Mouse (Mus musculus) stomach, embryonic 16.5 days (tissue): Measurements from ENCODE around the gene Ilf3. TPM values are rescaled to one million over a fixed set of nuclear protein-coding genes. Genes with fewer than 3 reads are reported as not detected.

Experiments
- polyA plus RNA-seq: library from polyadenylated mRNA; unstranded; fragments of >200 nt; fragmentation: Nextera tagmentation; extraction: Ambion mirVana; gene quantifications from 2 replicates; pipeline ENCODE4 v1.2.1, GENCODE M21; 2015

Ilf3 gene
- polyA plus RNA-seq, 1 experiment from 2014 or later = 144 TPM

Other genes with a start within 250 kb of the Ilf3 start
- 16.7 and 18.2 TPM in 2 replicates for gene Tyk2, start 236.6 kb upstream of the Ilf3 start, polyA plus RNA-seq
- gene Cdc37, start 217.9 kb upstream of the Ilf3 start, polyA plus RNA-seq = 250 TPM in 2 replicates
- 4.7 TPM in 2 replicates for gene Pde4a, start 202.2 kb upstream of the Ilf3 start, polyA plus RNA-seq
- 52.5 and 56.4 TPM in 2 replicates for gene Keap1, start 128.5 kb upstream of the Ilf3 start, polyA plus RNA-seq
- 1.8 and 2.0 TPM in 2 replicates for gene S1pr5, start 119.4 kb upstream of the Ilf3 start, polyA plus RNA-seq
- 53.3 and 55.7 TPM in 2 replicates for gene Atg4d, start 102.6 kb upstream of the Ilf3 start, polyA plus RNA-seq
- gene Kri1, start 79.9 kb upstream of the Ilf3 start, polyA plus RNA-seq = 15.2 and 18.2 TPM in 2 replicates
- 47.4 and 51.5 TPM in 2 replicates for gene Cdkn2d, start 76.5 kb upstream of the Ilf3 start, polyA plus RNA-seq
- gene Ap1m2, start 55.5 kb upstream of the Ilf3 start, polyA plus RNA-seq = 77.7 and 86.3 TPM in 2 replicates
- 116 and 130 TPM in 2 replicates for gene Slc44a2, start 47.2 kb upstream of the Ilf3 start, polyA plus RNA-seq
- gene Qtrt1, start 44.0 kb downstream of the Ilf3 start, polyA plus RNA-seq = 51.1 and 51.4 TPM in 2 replicates
- gene Dnm2, start 57.0 kb downstream of the Ilf3 start, polyA plus RNA-seq = 81.4 and 97.2 TPM in 2 replicates
- gene Tmed1, start 142.4 kb downstream of the Ilf3 start, polyA plus RNA-seq = 78.5 and 80.6 TPM in 2 replicates
- gene AB124611, start 158.3 kb downstream of the Ilf3 start, polyA plus RNA-seq = 5.9 and 6.0 TPM in 2 replicates
- gene Carm1, start 179.0 kb downstream of the Ilf3 start, polyA plus RNA-seq = 15.6 and 16.1 TPM in 2 replicates
- 19.9 and 22.9 TPM in 2 replicates for gene Timm29, start 224.9 kb downstream of the Ilf3 start, polyA plus RNA-seq
- gene Yipf2, start 225.0 kb downstream of the Ilf3 start, polyA plus RNA-seq = 34.0 and 39.4 TPM in 2 replicates
- 63.2 and 65.0 TPM in 2 replicates for gene Smarca4, start 248.3 kb downstream of the Ilf3 start, polyA plus RNA-seq